Mouse (Mus musculus) duodenum, adult 2 months (tissue): ENCODE results near the gene Gfpt2. TPM values are rescaled to one million over a fixed set of nuclear protein-coding genes. Genes with fewer than 3 reads are reported as not detected.

Experiments used
- polyA plus RNA-seq: library from polyadenylated mRNA; depleted of rRNA; stranded (reverse); fragments of >200 nt; gene quantifications from 2 replicates; pipeline ENCODE4 v1.2.3, GENCODE M21; 2012; ENCODE audit warnings: low replicate concordance; rRNA removed

Gene Gfpt2
- 0.41 and 0.46 TPM in 2 replicates for polyA plus RNA-seq

GRCm38 (mm10) chr11:49793619-49794341 lies at the start of gene Gfpt2:
Gfpt2 (plus strand) TSS chr11:49794178.

GRCm38 (mm10) chr11:49846401-49847070 lies 52.6 kb downstream of the Gfpt2 start, which contains the start of gene Mapk9:
Mapk9 (plus strand) TSS chr11:49846751.

Other genes starting within 250 kb of the Gfpt2 start
- gene Olfr1380, start 237.3 kb upstream of the Gfpt2 start, polyA plus RNA-seq, result not detected in 2 replicates
- gene Flt4, start 184.9 kb upstream of the Gfpt2 start, polyA plus RNA-seq, result 4.3 and 4.4 TPM in 2 replicates
- 9.7 and 22.7 TPM in 2 replicates for gene Scgb3a1, start 130.6 kb upstream of the Gfpt2 start, polyA plus RNA-seq
- gene Cnot6, start 81.5 kb upstream of the Gfpt2 start, polyA plus RNA-seq, result 1.4 and 1.7 TPM in 2 replicates
- gene Mapk9, start 52.6 kb downstream of the Gfpt2 start, polyA plus RNA-seq, result 5.6 and 6.9 TPM in 2 replicates
- gene Rasgef1c, start 107.7 kb downstream of the Gfpt2 start, polyA plus RNA-seq, result 0.70 and 1.1 TPM in 2 replicates
- gene Rnf130, start 231.2 kb downstream of the Gfpt2 start, polyA plus RNA-seq, result 24.9 and 32.5 TPM in 2 replicates